Mouse (Mus musculus): ENCODE results near the gene Eva1b.
"Not testable (repeated sequence)": the region's sequence is repeated elsewhere in the genome, so short reads cannot be mapped to it uniquely, and the experiment has no call there.

Gene Eva1b

GRCm38 (mm10) chr4:126152864-126153263 is 5.3 kb downstream of the Eva1b start:
- DNase-seq (ENCODE audit: inconsistent age in 2 of 2, low spot score in 1 of 2) = peak in 1 of 2 experiments; percentile 72

- peak in 1 of 2 experiments; percentile 70 for DNase-seq (ENCODE audit: inconsistent age in 2 of 2, low spot score in 1 of 2)
These were observed 7.6 kb downstream of the Eva1b start for GRCm38 (mm10) chr4:126155183-126155582.

GRCm38 (mm10) chr4:126155869-126156268 is 8.3 kb downstream of the Eva1b start:
- DNase-seq (ENCODE audit: inconsistent age in 2 of 2, low spot score in 1 of 2) = no peak

- DNase-seq (ENCODE audit: inconsistent age in 2 of 2, low spot score in 1 of 2) = peak in 1 of 2 experiments; percentile 73
These were observed 9.1 kb downstream of the Eva1b start for GRCm38 (mm10) chr4:126156617-126157016.

- DNase-seq (ENCODE audit: inconsistent age in 2 of 2, low spot score in 1 of 2) = no peak
These were observed 10.0 kb downstream of the Eva1b start for GRCm38 (mm10) chr4:126157562-126157961.

- no peak for DNase-seq (ENCODE audit: inconsistent age in 2 of 2, low spot score in 1 of 2)
These were observed 11.9 kb downstream of the Eva1b start for GRCm38 (mm10) chr4:126159455-126159854.

- DNase-seq (ENCODE audit: inconsistent age in 2 of 2, low spot score in 1 of 2) = no peak
These were observed 13.4 kb downstream of the Eva1b start for GRCm38 (mm10) chr4:126160981-126161380.

- DNase-seq (ENCODE audit: inconsistent age in 2 of 2, low spot score in 1 of 2) = no peak
These were observed 13.9 kb downstream of the Eva1b start for GRCm38 (mm10) chr4:126161456-126161855.

GRCm38 (mm10) chr4:126161986-126162385 is 14.4 kb downstream of the Eva1b start:
- peak; percentile 38 to 68 for DNase-seq (ENCODE audit: inconsistent age in 2 of 2, low spot score in 1 of 2)

- DNase-seq (ENCODE audit: inconsistent age in 2 of 2, low spot score in 1 of 2) = peak; percentile 92 to 96
These were observed 15.1 kb downstream of the Eva1b start for GRCm38 (mm10) chr4:126162544-126163066.

- DNase-seq (ENCODE audit: inconsistent age in 2 of 2, low spot score in 1 of 2) = no peak
These were observed 15.6 kb downstream of the Eva1b start, which contains the start of gene Sh3d21 for GRCm38 (mm10) chr4:126163067-126163659. TSS of gene Sh3d21 (minus strand) at chr4:126163491.

- DNase-seq (ENCODE audit: inconsistent age in 2 of 2, low spot score in 1 of 2) = peak in 1 of 2 experiments; percentile 62
These were observed 16.1 kb downstream of the Eva1b start for GRCm38 (mm10) chr4:126163685-126164084.

- DNase-seq (ENCODE audit: inconsistent age in 2 of 2, low spot score in 1 of 2) = peak in 1 of 2 experiments; percentile 38
These were observed 17.5 kb downstream of the Eva1b start for GRCm38 (mm10) chr4:126165092-126165491.

- peak; percentile 63 to 85 for DNase-seq (ENCODE audit: inconsistent age in 2 of 2, low spot score in 1 of 2)
These were observed 18.5 kb downstream of the Eva1b start for GRCm38 (mm10) chr4:126166084-126166483.

GRCm38 (mm10) chr4:126168851-126169250 is 21.3 kb downstream of the Eva1b start:
- peak in 1 of 2 experiments; percentile 30 for DNase-seq (ENCODE audit: inconsistent age in 2 of 2, low spot score in 1 of 2)

GRCm38 (mm10) chr4:126170737-126171136 is 23.2 kb downstream of the Eva1b start:
- DNase-seq (ENCODE audit: inconsistent age in 2 of 2, low spot score in 1 of 2) = not testable (repeated sequence)

GRCm38 (mm10) chr4:126173800-126174199 is 26.3 kb downstream of the Eva1b start:
- DNase-seq (ENCODE audit: inconsistent age in 2 of 2, low spot score in 1 of 2) = no peak

- DNase-seq (ENCODE audit: inconsistent age in 2 of 2, low spot score in 1 of 2) = not testable (repeated sequence)
These were observed 28.4 kb downstream of the Eva1b start for GRCm38 (mm10) chr4:126175980-126176379.

GRCm38 (mm10) chr4:126181170-126181957 is 33.8 kb downstream of the Eva1b start:
- DNase-seq (ENCODE audit: inconsistent age in 2 of 2, low spot score in 1 of 2) = peak; percentile 65 to 91

- no peak for DNase-seq (ENCODE audit: inconsistent age in 2 of 2, low spot score in 1 of 2)
These were observed 35.5 kb downstream of the Eva1b start for GRCm38 (mm10) chr4:126183034-126183433.

- DNase-seq (ENCODE audit: inconsistent age in 2 of 2, low spot score in 1 of 2) = peak in 1 of 2 experiments; percentile 31
These were observed 39.6 kb downstream of the Eva1b start for GRCm38 (mm10) chr4:126187096-126187495.

- DNase-seq (ENCODE audit: inconsistent age in 2 of 2, low spot score in 1 of 2) = peak; percentile 71 to 82
These were observed 43.1 kb downstream of the Eva1b start for GRCm38 (mm10) chr4:126190636-126191035.

Data from adrenal gland, adult (tissue).